Mouse (Mus musculus) bone marrow macrophage, adult 2 months (primary cell): ENCODE data around the gene Spata2l. TPM values are rescaled to one million over a fixed set of nuclear protein-coding genes. Genes with fewer than 3 reads are reported as not detected.
"Not testable (repeated sequence)": the region's sequence is repeated elsewhere in the genome, so short reads cannot be mapped to it uniquely, and the experiment has no call there.

Experiments
- H3K27ac ChIP-seq: 2 replicates; pipeline ENCODE4 v1.5.1; 2012; ENCODE audit warnings: low read depth, low read length; ENCODE audit not compliant: insufficient read depth
- H3K4me1 ChIP-seq: 2 replicates; pipeline ENCODE4 v1.6.1; 2012; ENCODE audit warnings: low read length; ENCODE audit not compliant: control insufficient read depth, insufficient read depth
- H3K4me3 ChIP-seq: 2 replicates; pipeline ENCODE4 v1.5.1; 2012; ENCODE audit warnings: mild to moderate bottlenecking, low read length, moderate library complexity; ENCODE audit not compliant: insufficient read depth
- CTCF ChIP-seq: IDR thresholded peaks from 2 replicates; pipeline ENCODE4 v1.5.1; 2012; ENCODE audit warnings: low read depth, mild to moderate bottlenecking, low read length, moderate library complexity
- POLR2A ChIP-seq: IDR thresholded peaks from 2 replicates; pipeline ENCODE4 v1.6.1; 2012; ENCODE audit warnings: mild to moderate bottlenecking, low read depth, low read length, borderline replicate concordance
- polyA plus RNA-seq: library from polyadenylated mRNA; stranded (reverse); fragments of >200 nt; gene quantifications from 2 replicates; pipeline ENCODE4 v1.2.4, GENCODE M21; 2012; ENCODE audit not compliant: missing spikeins, insufficient read depth, insufficient read length

Spata2l gene
- polyA plus RNA-seq, 1 experiment: 8.2 TPM

DNA sequence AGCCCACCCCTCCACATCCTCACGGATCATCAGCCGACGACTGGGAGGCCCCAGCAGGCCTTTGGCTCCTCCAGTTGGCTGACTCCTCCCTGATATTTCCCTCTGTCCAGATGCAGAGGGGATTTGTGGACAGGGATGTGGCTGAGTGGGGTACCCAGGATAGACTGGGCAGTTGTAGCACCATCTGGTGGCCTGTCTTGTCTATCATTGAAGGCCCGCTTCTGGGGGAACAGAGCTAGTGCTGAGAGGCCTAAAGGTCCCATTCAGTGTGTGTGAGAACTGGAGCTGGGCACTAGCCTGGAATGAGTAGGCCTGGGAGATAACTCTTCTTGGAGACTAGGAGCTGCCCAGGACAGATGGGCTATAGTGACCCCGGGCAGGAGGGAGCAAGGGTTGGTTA, 4.3 kb downstream of the Spata2l start:
- TF ChIP-seq CTCF (no peak), POLR2A (no peak)
- Histone ChIP-seq H3K27ac (no peak overlapping the region), H3K4me1 (no peaks in the 10 kb centered on the region), H3K4me3 (no peak overlapping the region)

DNA sequence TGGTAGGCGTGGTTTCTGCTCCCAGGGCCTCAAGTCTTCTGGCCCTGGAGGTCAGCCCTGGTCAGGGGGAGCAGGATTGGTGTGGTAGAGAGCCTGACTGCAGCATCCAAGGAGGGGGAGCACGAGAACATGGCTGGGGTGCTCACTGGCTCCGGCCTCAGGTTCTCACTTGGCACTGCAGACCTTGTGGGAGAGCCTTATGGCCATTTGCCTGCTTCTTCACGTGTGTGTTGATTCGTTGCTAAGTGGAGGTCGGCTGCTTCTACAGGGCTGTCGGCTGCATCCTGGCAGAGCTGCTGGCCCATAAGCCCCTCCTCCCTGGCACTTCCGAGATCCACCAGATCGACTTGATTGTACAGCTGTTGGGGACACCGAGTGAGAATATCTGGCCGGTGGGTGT, 5.7 kb downstream of the Spata2l start:
- H3K27ac ChIP-seq: not testable (repeated sequence)

DNA sequence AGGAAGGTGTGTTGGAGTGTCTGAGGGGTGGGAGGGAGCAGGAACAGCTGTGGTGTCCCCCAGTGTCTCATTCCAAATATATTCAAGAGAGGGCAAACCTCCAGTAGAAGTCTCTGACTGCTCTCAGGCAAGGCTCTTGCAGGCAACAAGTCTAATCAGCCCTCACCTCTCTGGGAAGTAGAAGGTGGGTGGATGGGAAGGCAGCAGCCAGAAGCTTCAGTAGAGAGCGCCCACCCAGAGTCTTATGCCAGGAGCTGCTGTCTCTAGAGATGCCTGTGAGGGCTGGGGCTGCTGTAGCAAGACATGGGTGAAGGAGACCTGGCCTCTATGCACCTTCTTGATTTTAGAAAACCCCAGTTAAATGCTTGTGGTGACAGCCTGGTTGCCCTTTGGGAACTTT, 7.6 kb downstream of the Spata2l start:
- H3K4me3 ChIP-seq: no peak overlapping the region
- TF ChIP-seq POLR2A (no peak), CTCF (no peak)
- H3K4me1 ChIP-seq: no peaks in the 10 kb centered on the region
- H3K27ac ChIP-seq: no peak overlapping the region

More for the DNA sequence above, 5.7 kb downstream of the Spata2l start:
- H3K4me1 ChIP-seq, H3K4me3 ChIP-seq: not testable (repeated sequence)

DNA sequence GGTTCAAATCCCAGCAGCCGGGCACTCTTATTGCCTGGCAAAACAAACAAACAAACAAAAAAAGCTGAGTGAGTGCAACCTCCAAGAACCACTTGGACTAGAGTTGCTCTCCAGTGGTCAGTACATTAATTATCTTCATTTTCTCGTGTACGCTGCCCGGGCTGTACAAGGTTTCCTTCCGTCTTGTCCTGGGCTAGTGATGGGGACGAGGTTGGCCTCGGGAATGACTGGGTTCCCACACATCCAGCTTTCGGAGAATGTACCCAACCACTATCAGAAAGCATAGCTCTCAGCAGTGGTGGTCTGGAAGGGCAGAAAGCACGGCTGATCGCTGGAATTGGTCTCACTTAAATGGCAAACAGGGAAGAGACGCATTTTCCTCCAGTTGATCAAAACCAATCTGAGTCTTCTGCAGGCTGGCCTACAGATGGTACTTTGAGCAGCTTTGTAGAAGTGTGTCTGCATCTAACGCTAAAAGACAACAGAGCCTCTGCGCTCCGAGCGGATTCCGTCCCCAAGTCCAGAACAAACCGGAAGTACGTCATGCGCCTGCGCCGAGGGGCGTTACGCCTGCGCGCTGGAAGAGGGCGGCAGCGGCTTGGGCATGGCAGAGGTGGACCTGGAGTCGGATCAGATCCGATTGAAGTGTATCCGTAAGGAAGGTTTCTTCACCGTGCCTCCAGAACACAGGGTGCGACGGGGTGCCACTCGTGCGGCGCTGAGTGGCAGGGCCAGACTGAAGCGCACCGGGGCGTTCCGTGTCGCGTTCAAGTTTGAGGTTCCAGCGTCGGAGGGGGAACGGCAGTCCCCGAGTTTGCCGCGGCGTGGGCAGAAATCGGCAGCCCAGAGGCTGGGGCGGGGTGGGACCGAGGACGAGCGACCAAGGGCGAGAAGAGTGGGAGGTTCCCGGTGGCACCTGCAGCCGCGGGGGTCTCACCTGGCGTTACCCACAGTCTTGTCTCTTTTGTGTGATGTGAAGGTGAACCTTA, 11.5 kb downstream of the Spata2l start, which contains the start of gene Cdk10:
Cdk10 (plus strand) TSS at position 565 of the 989 bp plus-strand sequence.
- H3K4me1 ChIP-seq: peaks cover 6% of the 10 kb centered on the region
- peak within 1 kb of the TSS; percentile 72 for H3K27ac ChIP-seq
- TF ChIP-seq CTCF: no peak
- H3K4me3 ChIP-seq: peak within 1 kb of the TSS; percentile 68

DNA sequence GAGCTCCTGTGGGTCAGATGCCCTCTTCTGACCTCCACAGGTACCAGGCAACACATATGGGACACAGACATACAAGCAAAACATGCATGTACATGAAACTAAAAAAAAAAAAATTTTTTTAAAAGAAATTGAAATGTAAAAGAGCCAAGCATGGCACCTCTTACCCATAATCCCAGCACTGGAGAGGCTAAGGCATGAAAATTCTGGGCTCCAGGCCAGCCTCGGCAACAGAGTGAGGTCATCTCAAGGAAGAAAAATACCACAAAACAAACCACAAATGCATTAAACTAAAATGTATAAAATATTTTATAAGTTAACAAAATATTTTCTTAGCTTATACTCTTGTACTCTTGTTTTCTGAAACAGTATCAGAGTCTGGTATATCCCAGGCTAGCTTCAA, 15.1 kb downstream of the Spata2l start:
- Histone ChIP-seq H3K4me3 (no peak overlapping the region), H3K4me1 (peaks cover 6% of the 10 kb centered on the region), H3K27ac (peak overlapping the region; percentile 53)
- TF ChIP-seq CTCF (no peak), POLR2A (no peak)

DNA sequence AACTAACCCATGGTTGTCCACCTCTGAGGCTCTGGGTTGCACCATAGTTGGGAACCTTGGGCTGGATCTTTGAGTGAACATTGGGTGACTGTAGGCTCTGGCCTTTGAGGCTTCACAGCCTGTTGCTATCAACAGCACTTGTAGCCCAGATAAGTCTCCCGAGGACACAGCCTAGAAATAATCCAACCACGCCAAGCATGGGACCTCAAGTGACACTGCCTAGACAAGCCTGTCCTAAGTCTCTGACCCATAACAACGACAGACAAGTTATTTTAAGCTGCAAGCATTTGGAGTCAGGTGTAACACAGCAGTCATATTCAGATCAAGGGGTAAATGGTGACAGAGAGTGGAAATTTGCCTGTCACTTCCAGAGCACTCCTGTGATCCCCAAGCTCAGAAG, 20.6 kb downstream of the Spata2l start:
- H3K27ac ChIP-seq: no peak overlapping the region
- no peak overlapping the region for H3K4me3 ChIP-seq
- H3K4me1 ChIP-seq: peaks cover 10% of the 10 kb centered on the region
- no peak for TF ChIP-seq CTCF
- no peak for TF ChIP-seq POLR2A

DNA sequence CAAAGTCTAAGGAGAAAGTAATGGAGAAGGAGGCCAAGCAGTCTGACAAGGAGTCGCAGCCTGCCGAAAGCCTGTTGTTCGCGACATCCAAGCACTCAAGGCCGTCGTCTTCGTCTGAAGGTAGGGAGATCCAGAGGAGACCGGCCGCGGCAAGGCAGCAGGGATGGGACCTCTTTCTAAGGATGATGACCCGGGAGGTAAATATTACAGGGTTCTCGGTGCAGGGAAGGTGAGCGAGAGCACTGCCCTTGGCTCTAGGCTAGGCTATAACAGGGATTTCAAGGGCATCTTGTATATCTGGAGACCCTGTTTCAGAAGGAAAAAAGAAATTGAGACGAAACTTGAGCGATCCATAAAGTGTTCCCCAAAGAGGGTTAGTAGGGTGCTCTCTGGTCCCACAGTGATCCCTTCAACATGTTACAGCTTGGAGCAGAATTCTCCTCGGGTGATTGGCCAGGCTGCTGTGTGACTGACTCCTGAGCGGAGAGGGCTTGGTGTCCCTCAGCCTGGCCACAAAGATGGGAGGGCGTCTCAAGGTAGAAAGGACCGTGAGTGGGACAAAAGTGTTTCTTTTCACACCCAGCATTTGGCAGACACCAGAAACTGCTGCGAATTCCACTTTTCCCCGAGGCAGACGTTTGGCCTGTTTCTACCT, 22.8 kb downstream of the Spata2l start:
- peak overlapping the region; percentile 96 for H3K4me3 ChIP-seq
- no peak for TF ChIP-seq POLR2A
- no peak for TF ChIP-seq CTCF
- peaks cover 9% of the 10 kb centered on the region for H3K4me1 ChIP-seq
- H3K27ac ChIP-seq: no peak overlapping the region

DNA sequence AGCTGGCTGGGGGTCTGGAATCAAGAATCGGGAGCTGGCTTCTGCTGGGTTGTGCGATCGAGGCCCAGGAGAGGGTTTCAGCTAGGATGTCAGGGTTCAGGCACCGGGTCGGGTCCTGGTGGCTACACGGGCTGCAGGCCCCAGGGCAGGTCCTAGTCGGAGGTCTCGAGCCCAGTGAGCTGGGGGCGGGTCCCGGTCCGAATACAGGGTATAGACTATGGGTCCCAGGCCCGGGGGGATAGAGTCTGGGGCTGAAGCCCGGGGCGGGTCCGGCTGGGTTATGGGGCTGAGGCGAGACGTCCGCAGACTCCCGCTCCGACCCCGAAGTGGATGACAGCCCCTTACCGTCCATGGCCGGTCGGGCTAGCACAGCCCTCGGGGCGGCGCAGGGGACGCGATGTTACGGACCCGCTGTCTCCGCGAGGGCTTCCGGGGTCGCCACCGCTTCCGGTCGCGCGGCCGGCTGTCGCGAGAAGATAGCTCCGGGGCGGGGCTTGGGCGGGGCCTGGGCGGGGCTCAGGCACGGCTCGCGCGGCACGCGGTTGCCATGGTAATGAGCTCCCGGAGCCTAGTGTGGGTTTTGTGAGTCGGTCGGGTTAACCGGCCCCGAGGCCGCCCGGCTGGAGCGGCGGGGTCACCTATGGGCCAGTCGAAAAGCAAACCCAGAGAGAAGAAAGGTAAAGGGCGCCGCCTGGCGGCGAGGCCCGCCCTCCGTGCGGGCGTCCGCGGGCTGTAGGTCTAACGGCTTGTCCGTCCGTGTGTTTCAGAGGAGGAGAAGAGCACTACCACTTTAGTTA, 23.5 kb downstream of the Spata2l start, which contains the start of the genes Chmp1a and Spata33:
Chmp1a (minus strand) TSS at position 443 of the 797 bp plus-strand sequence.
Spata33 (plus strand) TSS at position 512 of the 797 bp plus-strand sequence.
- H3K4me3 ChIP-seq: peak within 1 kb of the TSS; percentile 96

DNA sequence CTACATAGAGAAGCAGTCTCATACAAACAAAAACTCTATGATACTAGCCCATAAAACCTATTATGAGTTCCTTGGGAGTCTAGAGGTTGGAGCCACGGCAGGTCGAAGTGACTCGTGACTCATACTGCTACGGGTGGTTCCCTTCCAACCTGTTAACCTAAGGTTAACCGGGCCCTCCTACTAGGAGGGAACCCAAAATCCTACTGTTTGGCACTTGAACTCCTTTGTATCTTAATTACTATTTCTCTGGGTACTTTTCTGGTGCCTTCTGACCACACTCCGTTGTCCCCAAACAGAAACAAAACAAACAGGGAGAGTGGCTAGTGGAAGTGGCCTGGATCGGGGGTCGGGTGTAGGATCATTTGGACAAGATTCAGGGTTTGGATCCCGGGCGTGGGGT, 24.2 kb downstream of the Spata2l start:
- Histone ChIP-seq H3K4me3 (peak overlapping the region; percentile 96), H3K27ac (no peak overlapping the region), H3K4me1 (peaks cover 9% of the 10 kb centered on the region)
- TF ChIP-seq POLR2A: no peak
- no peak for TF ChIP-seq CTCF

More for the DNA sequence above, 23.5 kb downstream of the Spata2l start, which contains the start of the genes Chmp1a and Spata33:
- no peak for TF ChIP-seq POLR2A
- peak; percentile 43; the same call in 1 of the 2 replicates for TF ChIP-seq CTCF
- H3K4me1 ChIP-seq: peaks cover 9% of the 10 kb centered on the region
- peak within 1 kb of the TSS; percentile 30 for H3K27ac ChIP-seq

DNA sequence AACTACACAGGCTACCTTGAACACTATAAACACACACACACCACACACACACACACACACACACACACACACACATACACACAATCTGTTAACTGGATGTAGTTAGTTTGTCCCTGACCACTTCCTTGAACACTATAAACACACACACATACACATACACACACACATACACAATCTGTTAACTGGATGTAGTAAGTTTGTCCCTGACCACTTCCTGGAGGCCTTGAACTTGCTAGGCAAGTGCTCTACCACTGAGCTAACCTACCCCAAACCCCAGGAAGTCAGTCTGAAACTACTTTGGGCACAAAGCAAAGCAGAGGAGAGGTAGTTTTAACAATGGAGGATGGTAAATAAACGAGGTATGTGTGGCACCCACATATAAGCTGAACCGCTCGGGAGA, 32.5 kb downstream of the Spata2l start:
- no peak overlapping the region for H3K27ac ChIP-seq
- no peak overlapping the region for H3K4me3 ChIP-seq
- H3K4me1 ChIP-seq: no peaks in the 10 kb centered on the region
- TF ChIP-seq CTCF (no peak), POLR2A (no peak)
